Mouse (Mus musculus) thymus, postnatal 25 days (tissue): Measurements from ENCODE around the gene Cyld.
A peak's percentile ranks its signal among the peaks of the same experiment; 100 is the strongest.
"Not testable (repeated sequence)": the region's sequence is repeated elsewhere in the genome, so short reads cannot be mapped to it uniquely, and the experiment has no call there.

ENCODE experiments used
- DNase-seq: peaks from one replicate; pipeline ENCODE4 v3.0.0; 2022

Cyld gene

DNA sequence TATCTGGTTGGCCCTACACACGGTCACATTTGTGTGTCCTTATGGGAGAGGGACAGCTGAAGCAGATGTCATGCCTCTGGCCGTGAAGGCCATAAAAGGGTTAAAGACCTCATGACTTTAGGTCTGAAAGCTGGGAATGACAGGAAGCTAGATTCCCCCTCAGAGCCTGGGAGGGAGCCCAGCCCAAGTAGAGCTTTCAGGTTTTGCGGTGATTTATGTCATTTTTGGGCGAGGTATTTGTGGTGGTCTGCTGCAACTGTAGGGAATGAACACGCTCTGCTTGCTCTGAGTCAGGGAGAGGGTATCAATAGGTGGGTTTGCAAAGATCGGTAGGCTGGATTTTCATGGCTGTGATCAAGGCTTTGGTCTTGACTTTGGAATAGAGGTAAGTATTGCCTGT lies 6.9 kb upstream of the Cyld start:
- no peak for DNase-seq

DNA sequence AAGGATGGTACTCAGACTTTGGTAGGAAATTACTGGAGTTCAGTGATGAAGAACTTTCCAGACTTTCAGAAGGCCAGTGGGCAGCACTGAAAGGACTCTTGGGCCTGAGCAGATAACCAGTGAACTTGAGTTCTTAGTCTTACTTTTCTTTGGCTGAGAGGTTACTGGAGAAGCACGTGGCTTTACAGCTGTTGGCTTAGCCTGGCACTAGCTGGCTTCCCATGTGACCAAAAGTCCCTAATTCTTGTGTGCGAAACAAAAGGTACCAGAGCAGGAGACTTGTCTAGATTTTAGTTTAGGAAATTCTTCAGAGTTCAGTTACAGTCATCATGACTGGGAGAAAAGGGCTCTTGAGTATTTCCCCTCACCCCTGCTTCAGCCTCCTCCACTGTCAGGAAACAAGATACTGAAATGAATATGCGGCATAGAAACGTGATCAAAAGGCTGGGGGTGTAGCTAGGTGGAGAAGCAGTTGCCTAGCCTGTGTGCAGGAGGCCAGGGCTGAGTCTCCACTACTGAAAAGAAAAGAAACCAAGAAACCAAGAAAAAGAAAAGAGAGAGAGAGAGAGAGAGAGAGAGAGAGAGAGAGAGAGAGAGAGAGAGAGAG lies 5.4 kb upstream of the Cyld start:
- DNase-seq: peak; percentile 51

DNA sequence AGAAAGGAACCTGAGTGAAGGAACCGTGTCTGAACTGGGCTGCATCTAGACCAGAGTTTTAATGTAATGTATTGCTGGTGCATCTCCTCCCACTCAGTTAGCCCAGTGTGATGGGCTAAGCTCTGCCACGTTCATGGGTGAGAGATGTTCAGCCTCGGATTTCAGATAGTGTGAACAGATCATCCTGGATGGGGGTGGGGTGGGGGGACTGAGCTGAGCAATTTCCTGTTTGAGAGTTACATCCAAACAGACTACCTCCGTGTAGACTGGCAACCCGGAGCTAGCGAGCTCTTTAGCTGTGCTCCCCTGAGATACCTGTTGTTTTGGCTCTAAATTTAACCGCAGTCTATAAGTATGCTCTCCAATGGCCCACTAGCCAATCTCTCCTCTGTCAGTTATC lies 4.9 kb upstream of the Cyld start:
- DNase-seq: peak; percentile 50

DNA sequence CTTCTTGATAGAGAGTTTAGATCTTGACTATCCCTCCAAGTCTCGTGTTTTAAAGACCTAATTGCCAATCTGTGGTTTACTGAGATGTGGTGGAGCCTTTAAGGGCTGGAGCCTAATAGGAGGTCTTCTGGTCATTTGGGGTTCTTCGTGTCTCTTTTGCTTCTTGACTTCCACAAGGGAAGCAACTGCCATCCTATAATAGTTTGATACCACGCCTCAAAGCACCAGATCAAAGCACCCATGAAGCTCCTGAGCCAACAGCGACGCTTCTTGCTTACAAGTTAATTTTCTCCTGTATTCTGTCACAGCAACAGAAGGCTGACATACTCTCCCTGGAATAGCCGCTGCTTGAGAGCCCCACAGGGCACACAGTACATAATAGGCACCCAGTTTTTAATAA lies 4.0 kb upstream of the Cyld start:
- DNase-seq: no peak

DNA sequence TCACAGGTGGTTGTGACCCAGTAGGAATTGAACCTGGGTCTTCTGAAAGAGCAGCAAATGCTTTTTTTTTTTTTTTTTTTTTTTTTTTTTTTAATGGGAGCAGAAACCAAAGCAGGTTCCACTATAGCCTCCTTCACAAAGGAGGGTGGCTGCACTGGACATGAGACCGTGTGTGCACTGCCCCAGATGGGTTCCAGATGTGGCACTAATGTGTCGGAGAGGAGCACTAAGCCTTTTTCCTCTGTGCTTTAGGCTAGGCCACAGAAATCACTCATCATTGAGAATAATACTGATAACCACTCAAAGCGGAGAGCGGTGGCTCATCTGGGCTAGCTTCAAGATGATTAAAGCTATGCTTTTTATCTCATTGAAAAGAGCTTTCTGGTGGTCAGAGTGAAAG lies 3.5 kb upstream of the Cyld start:
- DNase-seq: no peak

DNA sequence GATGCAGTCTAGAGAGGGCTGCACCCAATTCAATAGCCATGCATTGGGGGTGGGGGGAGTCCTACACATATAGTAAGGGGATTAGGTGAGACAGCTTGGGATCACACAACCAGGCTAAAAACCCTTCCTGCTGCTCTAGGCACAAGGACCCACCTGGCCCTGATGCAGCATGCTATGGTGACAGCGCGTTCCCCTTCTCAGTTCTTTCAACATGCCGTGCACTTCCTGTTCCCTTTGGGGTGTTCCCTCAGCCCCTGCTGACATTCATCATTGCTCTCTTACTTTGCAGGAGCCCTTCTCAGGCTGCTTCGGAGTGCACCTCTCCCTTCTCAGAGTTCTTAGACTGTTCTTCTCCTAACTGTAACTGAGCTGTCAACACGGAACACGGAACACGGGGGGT lies 2.5 kb upstream of the Cyld start:
- peak; percentile 76 for DNase-seq

DNA sequence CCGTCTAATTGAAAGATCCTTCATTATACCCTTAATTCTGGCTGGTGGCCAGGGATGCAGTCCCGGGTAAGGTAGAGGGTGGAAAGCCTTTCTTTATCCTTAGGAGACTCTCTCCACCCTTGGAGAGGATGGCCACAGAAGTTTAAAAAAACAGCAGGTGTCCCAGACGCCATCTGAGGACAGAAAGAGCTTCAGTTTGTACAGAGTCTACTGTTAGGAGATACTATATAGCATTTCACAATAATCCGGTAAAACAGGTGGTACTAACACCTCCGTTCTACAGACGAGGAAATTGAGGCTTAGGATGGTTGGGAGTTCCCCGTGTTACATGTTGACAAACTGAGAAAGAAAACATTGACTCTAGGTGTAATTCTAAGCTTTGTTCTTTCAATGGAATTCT lies 600 bp upstream of the Cyld start:
- DNase-seq: no peak

DNA sequence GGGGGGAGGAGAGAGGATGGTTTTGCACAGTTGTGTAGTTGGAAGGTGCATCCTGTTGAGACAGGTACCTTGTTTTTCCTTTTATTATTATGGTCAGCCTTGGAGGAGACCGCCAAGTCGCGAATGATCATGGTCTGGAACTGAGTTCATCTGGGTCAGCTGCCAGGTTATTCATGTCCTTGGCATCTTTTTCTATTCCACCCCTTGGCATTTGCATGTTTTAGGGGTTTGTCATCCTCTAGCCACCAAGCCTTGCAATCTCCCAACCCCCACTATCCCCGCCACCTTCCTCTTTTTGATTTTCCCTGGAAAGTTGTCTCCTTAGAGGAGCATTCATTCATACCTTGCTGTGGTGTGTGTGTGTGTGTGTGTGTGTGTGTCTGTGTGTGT lies 809 bp downstream of the Cyld start:
- no peak for DNase-seq

DNA sequence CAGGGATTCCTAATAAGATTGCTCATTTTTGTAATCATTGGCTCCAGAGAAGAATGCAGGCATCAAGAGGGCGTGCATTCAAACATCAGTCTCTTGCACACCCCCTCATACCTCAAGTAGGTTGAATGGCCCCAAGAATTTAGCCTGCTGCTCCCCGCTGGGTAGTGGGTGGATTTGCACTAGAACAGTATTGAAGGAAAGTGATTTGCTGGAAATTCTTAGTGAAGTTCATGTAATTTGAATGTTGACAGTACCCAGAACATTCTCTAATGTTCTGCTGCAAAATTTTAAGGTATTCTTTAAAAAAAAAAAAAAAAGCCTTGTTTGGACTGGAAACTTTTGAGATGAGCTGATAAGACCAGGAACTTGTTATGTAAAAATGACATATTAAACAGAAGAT lies 1.2 kb downstream of the Cyld start:
- DNase-seq: no peak

DNA sequence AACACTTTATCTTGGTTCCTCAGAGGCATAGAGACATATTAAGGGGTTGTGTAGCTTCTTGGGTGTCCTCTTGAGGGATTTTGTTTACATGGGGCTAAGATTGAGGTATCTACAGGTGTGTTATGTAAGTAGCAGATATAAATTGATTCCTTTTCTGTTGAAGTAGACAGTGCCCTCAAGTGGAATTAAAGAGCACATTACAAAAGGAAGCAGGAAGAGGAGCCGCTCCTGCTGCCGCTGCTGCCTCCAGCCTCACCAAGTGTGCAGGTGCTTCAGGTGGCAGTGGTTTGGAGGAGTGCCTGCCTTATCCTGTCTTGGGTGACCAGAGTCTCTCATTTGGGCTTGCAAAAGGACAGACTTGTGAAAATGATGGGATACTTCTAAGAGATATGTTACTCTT lies 4.8 kb downstream of the Cyld start:
- peak; percentile 50 for DNase-seq

DNA sequence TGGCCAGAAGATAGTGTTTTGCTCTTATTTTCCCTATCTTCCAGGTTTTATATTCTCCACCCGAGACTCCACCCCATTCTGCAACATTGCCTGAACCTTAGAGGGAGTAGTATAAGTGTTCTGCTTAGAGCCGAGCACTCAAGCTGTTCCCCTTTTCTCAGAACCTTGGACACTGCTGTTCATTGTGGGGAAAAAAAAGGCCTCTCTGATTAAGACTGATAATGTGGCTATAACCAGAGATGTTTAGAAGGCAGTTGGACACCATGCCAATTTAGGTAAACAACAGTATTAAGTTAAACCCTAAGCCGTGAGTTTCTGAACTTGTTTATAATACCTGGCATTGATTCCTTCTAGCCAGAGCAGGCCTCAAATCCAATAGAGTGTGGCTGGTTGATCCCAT lies 6.0 kb downstream of the Cyld start:
- DNase-seq: no peak

DNA sequence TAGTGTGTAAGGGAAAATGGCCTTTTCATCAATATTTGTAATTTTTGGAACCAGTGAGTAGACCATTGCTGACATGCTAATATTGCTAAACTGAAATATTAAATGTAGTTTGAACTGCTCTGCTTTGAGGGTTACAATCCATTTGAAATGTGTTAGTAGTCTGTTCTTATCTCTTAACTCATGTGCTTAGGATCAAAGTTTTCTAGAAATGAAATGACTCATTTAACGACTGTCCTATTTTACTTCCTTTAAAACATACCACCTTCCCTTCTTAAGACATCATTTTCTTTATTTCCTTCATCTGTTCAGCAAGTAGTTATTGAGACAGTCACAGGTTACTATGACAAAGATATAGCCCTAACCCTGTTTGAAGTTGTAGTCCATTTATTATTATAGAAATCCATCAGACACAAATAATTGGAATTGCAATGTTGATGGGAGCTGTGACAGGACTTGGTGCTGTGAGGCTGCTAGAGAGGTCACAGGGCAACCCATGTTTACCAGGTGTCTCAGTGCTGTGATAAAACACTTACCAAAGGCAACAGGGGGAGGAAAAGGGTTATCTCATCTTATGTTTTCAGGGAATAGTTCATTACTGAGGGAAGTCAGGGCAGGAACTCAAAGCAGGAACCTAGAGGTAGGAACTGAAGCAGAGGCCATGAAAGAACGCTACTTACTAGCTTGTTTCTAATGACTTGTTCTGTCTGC lies 26.6 kb downstream of the Cyld start:
- DNase-seq: no peak

DNA sequence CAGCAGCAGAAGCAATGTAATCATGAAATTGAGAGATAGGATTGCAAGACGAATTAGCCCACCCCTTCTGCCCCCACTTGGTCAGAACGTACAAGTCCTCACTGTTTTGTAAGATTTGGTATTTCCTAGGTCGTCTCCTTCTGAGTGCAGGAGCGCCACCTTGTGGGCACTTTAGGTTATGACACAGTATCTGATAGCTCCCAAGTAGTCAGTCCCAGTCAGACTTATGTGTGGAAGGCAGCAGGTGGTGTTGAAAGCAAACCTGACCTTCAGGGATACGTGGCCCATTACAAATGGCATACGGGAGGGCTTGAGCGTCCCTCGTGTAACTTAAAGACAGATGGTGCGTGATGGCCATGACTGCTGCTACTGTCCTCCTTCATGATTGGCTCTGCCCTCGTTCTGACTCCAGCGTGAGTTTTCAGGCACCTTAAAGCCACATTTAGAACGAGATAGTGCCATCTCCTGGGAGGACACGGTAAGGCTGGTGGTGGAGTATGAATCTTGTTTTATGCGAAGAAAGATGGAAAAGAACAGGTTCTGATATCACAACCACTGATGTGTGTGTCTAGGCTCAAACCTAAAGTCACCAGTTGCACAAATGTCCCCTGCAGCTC lies 58.5 kb downstream of the Cyld start:
- DNase-seq: peak; percentile 84

DNA sequence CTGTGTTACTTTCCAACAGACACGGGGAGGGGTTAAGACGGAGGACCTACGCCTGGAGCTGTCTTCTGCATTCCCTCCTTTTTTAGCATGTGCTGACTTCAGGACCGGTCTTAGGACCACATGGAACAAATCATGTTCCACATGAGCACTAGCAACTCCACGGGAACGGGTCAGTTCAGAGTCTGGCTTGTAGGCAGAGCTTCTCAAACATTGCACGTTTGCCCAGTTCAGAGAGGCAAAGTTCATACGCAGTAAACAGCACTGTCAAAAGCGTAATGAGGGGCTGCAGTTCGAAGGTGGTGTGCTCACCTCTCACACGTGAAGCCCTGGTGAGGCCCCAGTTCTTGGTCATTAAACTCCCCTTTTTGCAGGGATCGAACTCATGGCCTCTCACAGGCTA lies 65.2 kb downstream of the Cyld start:
- DNase-seq: no peak

DNA sequence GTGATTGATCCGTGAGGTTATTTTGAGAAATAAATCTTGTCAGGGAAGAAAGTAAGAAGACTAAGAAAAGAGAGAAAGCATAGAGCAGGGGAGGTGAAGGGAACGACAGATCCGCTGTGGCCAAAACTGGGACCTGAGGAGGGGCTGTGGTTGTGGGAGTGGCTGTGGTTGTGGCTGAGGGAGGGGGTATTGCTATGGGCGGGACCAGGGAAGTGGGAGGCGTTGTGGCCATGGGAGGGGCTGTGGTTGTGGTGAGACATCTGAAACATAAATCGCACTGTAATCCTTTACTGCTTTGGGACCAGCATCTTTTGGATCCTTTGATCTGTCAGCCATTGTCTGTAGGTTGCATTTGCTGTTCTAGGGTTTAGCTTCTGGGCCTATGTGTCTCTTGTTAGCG lies 74.4 kb downstream of the Cyld start:
- DNase-seq: peak; percentile 54

DNA sequence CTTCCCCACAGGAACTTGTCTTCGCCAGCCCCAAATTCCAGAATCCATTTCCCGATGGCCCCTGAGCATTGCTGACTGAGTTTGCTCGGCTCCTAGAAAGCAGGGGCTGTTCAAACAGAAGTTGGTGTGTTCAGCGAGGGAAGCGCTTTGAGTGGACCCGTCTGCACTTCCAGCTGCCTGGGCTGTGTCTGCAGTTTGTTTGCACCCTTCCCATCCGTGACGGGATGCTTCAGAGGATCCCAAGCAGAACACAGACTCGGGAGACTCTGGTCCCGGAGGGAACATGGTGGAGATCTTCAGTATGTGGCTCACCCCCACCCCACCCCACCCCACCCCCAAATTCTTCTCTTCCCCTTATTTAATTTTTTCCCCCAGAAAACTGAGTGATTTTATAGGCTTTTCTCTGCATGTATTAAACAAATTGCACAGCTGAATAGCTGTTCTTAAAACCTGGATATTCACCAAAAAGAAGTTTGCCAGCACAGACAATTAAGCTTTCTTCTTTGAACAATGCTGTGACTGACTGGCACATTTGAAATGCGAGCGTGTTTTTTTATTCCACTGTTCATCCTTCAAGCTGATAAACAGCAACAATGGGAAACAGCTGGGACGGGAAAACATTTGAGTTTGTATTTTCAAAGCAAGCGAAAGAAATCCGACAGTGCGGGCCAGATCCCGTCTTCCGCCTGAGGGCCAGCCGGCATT lies 77.9 kb downstream of the Cyld start:
- DNase-seq: no peak

DNA sequence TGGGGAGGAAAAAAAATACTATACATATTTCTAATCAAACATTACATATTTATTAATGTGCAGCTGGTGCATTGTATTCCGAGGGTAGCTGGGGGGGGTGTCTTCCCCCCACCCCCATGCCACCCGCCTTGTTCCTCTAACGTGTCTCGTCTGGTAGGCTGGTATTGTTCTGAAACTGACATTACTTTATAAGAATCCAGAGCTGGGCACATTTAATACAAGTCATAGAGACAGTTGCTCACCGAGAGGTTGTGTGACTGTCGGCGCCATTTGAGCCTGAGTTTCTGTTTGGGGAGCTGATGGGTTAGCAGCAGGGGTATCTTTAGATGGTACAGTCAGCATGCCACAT lies 78.4 kb downstream of the Cyld start:
- DNase-seq: no peak

DNA sequence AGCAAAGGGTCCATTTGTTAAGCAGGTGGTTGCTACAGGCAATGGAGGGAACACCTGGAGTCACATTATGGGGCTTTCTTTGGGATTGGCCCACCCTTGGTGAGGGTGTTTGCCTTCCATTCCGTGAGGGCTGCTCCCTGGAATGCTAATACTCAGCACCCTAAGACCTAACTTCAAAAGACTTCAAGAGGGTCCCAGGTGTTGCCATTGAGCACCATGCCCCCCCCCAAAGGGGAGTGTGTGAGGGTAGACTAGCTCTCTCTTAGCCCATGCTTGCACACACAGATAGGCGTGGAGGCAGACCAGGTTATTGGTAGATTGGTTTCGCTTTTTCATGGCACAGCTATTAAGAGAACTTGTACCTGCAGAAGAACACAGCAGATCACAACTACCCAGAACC lies 83.3 kb downstream of the Cyld start:
- no peak for DNase-seq

DNA sequence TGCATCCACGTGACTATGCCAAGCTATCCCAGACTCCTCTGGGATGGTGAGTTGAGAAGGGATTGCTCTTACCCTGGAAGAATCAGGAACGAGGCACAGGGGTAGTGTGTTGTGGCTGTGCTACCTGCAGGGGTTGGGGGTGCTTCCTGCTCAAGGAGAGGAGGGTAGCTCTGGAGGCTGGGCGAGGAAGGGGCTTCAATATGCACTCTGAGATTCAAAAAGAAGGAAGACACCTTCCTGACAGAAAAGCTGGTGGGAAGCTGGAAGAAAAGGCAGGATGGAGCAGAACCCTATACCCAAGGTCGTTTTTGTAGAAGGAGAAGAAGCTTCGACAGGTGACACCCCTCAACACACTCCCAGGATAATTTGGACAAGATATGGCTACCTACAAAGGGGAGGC lies 84.5 kb downstream of the Cyld start:
- DNase-seq: no peak

DNA sequence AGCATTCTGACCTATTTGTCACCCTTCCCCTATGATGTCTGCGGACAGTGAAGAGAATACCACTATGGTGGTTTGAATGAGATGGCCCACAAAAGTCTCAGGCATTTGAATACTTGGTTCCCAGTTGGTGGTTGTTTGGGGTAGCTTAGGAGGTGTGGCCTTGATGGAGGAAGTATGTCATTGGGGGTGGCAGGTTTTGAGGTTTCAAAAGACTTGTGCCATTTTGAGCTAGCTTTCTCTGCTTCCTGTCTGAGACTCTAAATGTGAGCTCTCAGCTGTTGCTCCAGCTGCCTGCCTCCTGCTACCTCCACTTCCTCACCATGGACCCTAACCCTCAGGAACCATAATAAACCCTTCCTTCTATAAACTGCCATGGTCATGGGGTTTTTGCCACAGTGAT lies 86.9 kb downstream of the Cyld start:
- DNase-seq: no peak

DNA sequence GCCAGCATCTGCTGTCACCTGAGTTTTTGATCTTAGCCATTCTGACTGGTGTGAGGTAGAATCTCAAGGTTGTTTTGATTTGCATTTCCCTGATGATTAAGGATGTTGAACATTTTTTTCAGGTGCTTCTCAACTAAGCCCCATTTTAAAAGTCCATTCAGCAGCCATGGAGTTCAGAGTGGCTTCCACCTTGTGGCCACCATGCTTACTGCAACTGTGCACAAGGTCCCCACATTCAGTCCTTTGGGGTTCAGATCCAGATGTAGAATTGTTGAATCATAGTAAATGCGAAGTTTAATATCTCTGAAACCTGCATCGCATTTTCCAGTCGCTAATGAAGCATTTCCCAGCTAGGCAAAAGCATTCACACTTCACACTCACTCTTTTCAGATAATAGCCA lies 91.5 kb downstream of the Cyld start:
- not testable (repeated sequence) for DNase-seq

DNA sequence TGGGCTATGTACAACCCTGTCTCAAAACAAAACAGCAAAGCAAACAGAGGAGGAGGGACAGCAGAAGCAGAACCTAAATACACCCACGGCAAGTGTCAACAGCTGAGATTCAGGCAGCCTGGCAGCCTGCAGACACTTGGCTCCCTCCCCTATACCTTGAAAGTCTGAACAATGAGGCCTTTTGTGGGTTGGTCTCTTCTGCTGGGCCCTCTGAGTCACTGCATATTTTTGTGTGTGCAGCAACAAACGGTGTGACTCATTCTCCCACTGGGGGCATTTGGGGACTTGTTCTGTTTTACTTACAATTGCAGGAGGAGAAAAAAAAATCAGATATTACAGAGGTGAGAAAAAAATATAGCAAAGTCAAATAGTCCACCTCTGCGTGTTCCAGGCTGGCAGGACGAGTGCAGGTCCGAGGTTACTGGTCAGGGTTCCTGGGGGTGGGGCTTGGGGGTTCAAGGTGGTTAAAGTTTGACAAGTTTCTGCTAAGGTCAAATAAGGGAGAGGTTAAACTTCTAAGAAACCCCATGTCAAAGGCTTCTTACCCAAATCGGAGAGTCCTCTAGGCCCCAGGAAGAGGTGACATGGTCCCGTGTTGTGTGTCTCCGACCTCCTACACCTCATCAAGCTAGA lies 96.0 kb downstream of the Cyld start:
- no peak for DNase-seq

DNA sequence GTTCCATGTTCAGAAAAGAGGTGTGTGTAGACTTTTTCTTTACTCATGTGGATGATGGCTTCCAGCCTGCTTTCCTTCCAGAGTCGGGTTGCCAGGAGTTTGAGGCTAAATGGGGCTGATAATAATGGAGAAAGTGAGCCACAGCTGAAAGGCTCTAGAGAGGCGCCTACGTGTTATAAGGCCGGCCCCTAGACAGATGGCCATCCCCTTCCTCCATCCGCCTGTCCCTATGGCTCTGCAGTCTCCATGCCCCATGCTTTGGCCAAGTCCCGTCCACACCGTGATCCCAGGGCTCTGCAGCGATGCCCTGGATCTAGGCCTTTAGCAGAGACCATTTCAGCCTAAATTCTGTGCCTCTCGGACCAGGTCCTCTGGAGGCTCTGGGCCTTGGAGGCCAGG lies 96.5 kb downstream of the Cyld start:
- no peak for DNase-seq
